Mouse (Mus musculus): ENCODE measurements around the gene Apoc2.

The Apoc2 gene

GRCm38 (mm10) chr7:19628192-19628535 is 49.6 kb downstream of the Apoc2 start:
- no peak for DNase-seq

GRCm38 (mm10) chr7:19627721-19628120 is 50.0 kb downstream of the Apoc2 start:
- no peak for DNase-seq

- no peak for DNase-seq
Measured at GRCm38 (mm10) chr7:19623433-19623832, 54.3 kb downstream of the Apoc2 start.

GRCm38 (mm10) chr7:19622241-19622640 is 55.5 kb downstream of the Apoc2 start:
- no peak for DNase-seq
